Mouse (Mus musculus): ENCODE results near the gene Itgb3bp.

Gene Itgb3bp

GRCm38 (mm10) chr4:99929613-99930517 lies at the start of gene Itgb3bp:
Gene Itgb3bp, minus strand, starts transcription at chr4:99929813.
- peak; percentile 63 for DNase-seq (ENCODE audit: low spot score)

GRCm38 (mm10) chr4:99979326-99979725 lies 49.7 kb upstream of the Itgb3bp start:
- no peak for DNase-seq (ENCODE audit: low spot score)

- no peak for DNase-seq (ENCODE audit: low spot score)
Observed at GRCm38 (mm10) chr4:99974375-99974774, 44.8 kb upstream of the Itgb3bp start.

GRCm38 (mm10) chr4:99973931-99974330 lies 44.3 kb upstream of the Itgb3bp start:
- DNase-seq (ENCODE audit: low spot score): no peak

- DNase-seq (ENCODE audit: low spot score): no peak
Observed at GRCm38 (mm10) chr4:99972886-99973285, 43.3 kb upstream of the Itgb3bp start.

- no peak for DNase-seq (ENCODE audit: low spot score)
Observed at GRCm38 (mm10) chr4:99970097-99970496, 40.5 kb upstream of the Itgb3bp start.

GRCm38 (mm10) chr4:99969328-99969727 lies 39.7 kb upstream of the Itgb3bp start:
- DNase-seq (ENCODE audit: low spot score): no peak

- no peak for DNase-seq (ENCODE audit: low spot score)
Observed at GRCm38 (mm10) chr4:99966555-99966954, 36.9 kb upstream of the Itgb3bp start.

GRCm38 (mm10) chr4:99959308-99959707 lies 29.7 kb upstream of the Itgb3bp start:
- no peak for DNase-seq (ENCODE audit: low spot score)

GRCm38 (mm10) chr4:99958084-99958815 lies 28.6 kb upstream of the Itgb3bp start:
- no peak for DNase-seq (ENCODE audit: low spot score)

- no peak for DNase-seq (ENCODE audit: low spot score)
Observed at GRCm38 (mm10) chr4:99957186-99957585, 27.6 kb upstream of the Itgb3bp start.

- DNase-seq (ENCODE audit: low spot score): no peak
Observed at GRCm38 (mm10) chr4:99955396-99955795, 25.8 kb upstream of the Itgb3bp start.

- DNase-seq (ENCODE audit: low spot score): no peak
Observed at GRCm38 (mm10) chr4:99953904-99954303, 24.3 kb upstream of the Itgb3bp start.

- DNase-seq (ENCODE audit: low spot score): no peak
Observed at GRCm38 (mm10) chr4:99947896-99948295, 18.3 kb upstream of the Itgb3bp start.

GRCm38 (mm10) chr4:99947192-99947591 lies 17.6 kb upstream of the Itgb3bp start:
- DNase-seq (ENCODE audit: low spot score): no peak

- DNase-seq (ENCODE audit: low spot score): no peak
Observed at GRCm38 (mm10) chr4:99946516-99946915, 16.9 kb upstream of the Itgb3bp start.

- no peak for DNase-seq (ENCODE audit: low spot score)
Observed at GRCm38 (mm10) chr4:99945011-99945410, 15.4 kb upstream of the Itgb3bp start.

GRCm38 (mm10) chr4:99944606-99945005 lies 15.0 kb upstream of the Itgb3bp start:
- DNase-seq (ENCODE audit: low spot score): no peak

GRCm38 (mm10) chr4:99941655-99942414 lies 12.2 kb upstream of the Itgb3bp start:
- DNase-seq (ENCODE audit: low spot score): no peak

GRCm38 (mm10) chr4:99939711-99940505 lies 10.3 kb upstream of the Itgb3bp start:
- DNase-seq (ENCODE audit: low spot score): no peak

GRCm38 (mm10) chr4:99936278-99936677 lies 6.7 kb upstream of the Itgb3bp start:
- DNase-seq (ENCODE audit: low spot score): no peak

GRCm38 (mm10) chr4:99934859-99935258 lies 5.2 kb upstream of the Itgb3bp start:
- DNase-seq (ENCODE audit: low spot score): no peak

Measured in left cerebral cortex, adult 11 months (tissue).